Mouse (Mus musculus) stomach, postnatal 0 days (tissue): Measurements from ENCODE around the gene Cacna2d3.

Source experiments
- CTCF ChIP-seq: IDR thresholded peaks from 2 replicates; pipeline ENCODE4 v1.5.1; 2016; ENCODE audit warnings: antibody characterized with exemption, low read depth, mild to moderate bottlenecking, moderate library complexity
- EP300 ChIP-seq: optimal IDR thresholded peaks from 2 replicates; pipeline ENCODE3; 2016; ENCODE audit warnings: antibody characterized with exemption

DNA sequence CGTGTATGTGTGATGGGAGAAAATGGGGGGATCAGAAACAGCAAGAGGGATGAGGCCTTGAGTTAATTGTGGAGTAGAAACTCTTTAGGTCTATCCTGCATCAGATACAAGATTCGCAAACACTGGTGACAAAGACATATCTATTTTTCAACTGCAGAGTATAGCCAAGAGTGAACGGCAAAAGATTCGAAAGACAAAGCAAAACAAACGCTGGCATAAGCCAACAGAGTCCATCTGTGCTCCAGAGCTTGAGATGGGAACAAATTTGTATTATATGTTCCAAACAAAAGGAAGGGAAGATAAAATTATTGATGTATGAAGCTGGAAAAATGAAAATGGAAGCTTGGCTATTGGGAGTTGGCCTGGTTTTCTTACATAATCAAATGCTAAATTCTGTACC lies 802.8 kb downstream of the Cacna2d3 start:
- TF ChIP-seq CTCF (no peak), EP300 (no peak)
